Mouse (Mus musculus): ENCODE measurements around the gene Car11.

Gene Car11

GRCm38 (mm10) chr7:45693921-45694591 lies 5.6 kb upstream of the Car11 start, which contains the start of gene Sec1:
Gene Sec1, minus strand, starts transcription at chr7:45694402.
- DNase-seq = no peak

- DNase-seq = peak in 1 of 2 experiments; percentile 65
Measured at GRCm38 (mm10) chr7:45695098-45695497, 4.5 kb upstream of the Car11 start.

GRCm38 (mm10) chr7:45697894-45698293 lies 1.7 kb upstream of the Car11 start:
- DNase-seq = no peak

GRCm38 (mm10) chr7:45700301-45701015 lies 815 bp downstream of the Car11 start:
- peak; percentile 64 to 70 for DNase-seq

- peak in 1 of 2 experiments; percentile 22 for DNase-seq
Measured at GRCm38 (mm10) chr7:45701072-45701471, 1.4 kb downstream of the Car11 start.

GRCm38 (mm10) chr7:45701607-45702006 lies 2.0 kb downstream of the Car11 start:
- DNase-seq = peak in 1 of 2 experiments; percentile 17

- DNase-seq = peak in 1 of 2 experiments; percentile 13
Measured at GRCm38 (mm10) chr7:45702316-45702715, 2.7 kb downstream of the Car11 start.

- peak in 1 of 2 experiments; percentile 30 for DNase-seq
Measured at GRCm38 (mm10) chr7:45702809-45703520, 3.3 kb downstream of the Car11 start.

GRCm38 (mm10) chr7:45703521-45704033 lies 3.9 kb downstream of the Car11 start:
- peak in 1 of 2 experiments; percentile 56 for DNase-seq

GRCm38 (mm10) chr7:45704046-45704559 lies 4.5 kb downstream of the Car11 start:
- DNase-seq = peak; percentile 46 to 53

- DNase-seq = peak; percentile 97 to 100
Measured at GRCm38 (mm10) chr7:45704730-45705442, 5.2 kb downstream of the Car11 start, which contains the start of gene Dbp. Gene Dbp, plus strand, starts transcription at chr7:45705088.

GRCm38 (mm10) chr7:45705443-45705864 lies 5.8 kb downstream of the Car11 start:
- peak; percentile 48 to 67 for DNase-seq

- DNase-seq = peak; percentile 55 to 72
Measured at GRCm38 (mm10) chr7:45705873-45706281, 6.2 kb downstream of the Car11 start.

- DNase-seq = peak; percentile 92 to 95
Measured at GRCm38 (mm10) chr7:45706721-45707241, 7.1 kb downstream of the Car11 start.

- DNase-seq = peak; percentile 88 to 92
Measured at GRCm38 (mm10) chr7:45707375-45707967, 7.8 kb downstream of the Car11 start.

GRCm38 (mm10) chr7:45708221-45708761 lies 8.6 kb downstream of the Car11 start:
- DNase-seq = no peak

- DNase-seq = no peak
Measured at GRCm38 (mm10) chr7:45709036-45709435, 9.4 kb downstream of the Car11 start.

GRCm38 (mm10) chr7:45709677-45710355 lies 10.2 kb downstream of the Car11 start:
- no peak for DNase-seq

- DNase-seq = no peak
Measured at GRCm38 (mm10) chr7:45710477-45711191, 11.0 kb downstream of the Car11 start.

Measured in thymus, postnatal 36 days (tissue).